Mouse (Mus musculus) neutrophil, adult 59 days (primary cell): ENCODE results near the gene Filip1. TPM values are rescaled to one million over a fixed set of nuclear protein-coding genes. Genes with fewer than 3 reads are reported as not detected.

Experiments used
- total RNA-seq, 2 experiments: library from RNA; stranded (reverse); gene quantifications; 1 replicate in 1 of 2; 2 replicates in 1 of 2; pipeline ENCODE4 v1.2.4; 2023

Filip1 gene
- total RNA-seq, result under 1 TPM; 0.11 to 0.13 TPM

GRCm38 (mm10) chr9:80012751-80013150 is at the start of gene Filip1:
Gene Filip1, minus strand, starts transcription at chr9:80012851.

GRCm38 (mm10) chr9:79792841-79793835 is 219.5 kb downstream of the Filip1 start, which contains the start of gene Tmem30a:
Gene Tmem30a, minus strand, starts transcription at chr9:79793507.

Other genes starting within 250 kb of the Filip1 start
- gene Tmem30a, start 219.3 kb downstream of the Filip1 start, total RNA-seq, result 10 to 100 TPM; 62.2 to 71.4 TPM
- 100 to 1,000 TPM; 111 to 115 TPM for gene Senp6, start 54.1 kb upstream of the Filip1 start, total RNA-seq
- 1 to 10 TPM; 1.3 to 1.9 TPM for gene Myo6, start 152.2 kb upstream of the Filip1 start, total RNA-seq